Mouse (Mus musculus): ENCODE data around the gene Apod. TPM values are rescaled to one million over a fixed set of nuclear protein-coding genes. Genes with fewer than 3 reads are reported as not detected.
A peak's percentile ranks its signal among the peaks of the same experiment; 100 is the strongest.
"Not testable (repeated sequence)": the region's sequence is repeated elsewhere in the genome, so short reads cannot be mapped to it uniquely, and the experiment has no call there.

Gene Apod
- total and polyA plus RNA-seq, 2 experiments from 2014 or later: 79.0 to 226 TPM

- DNase-seq (ENCODE audit: low spot score): no peak
- no peak overlapping the region for H3K27ac ChIP-seq (ENCODE audit: low read depth, low read length)
- H3K4me2 ChIP-seq (ENCODE audit: low read depth, low read length, poor library complexity, severe bottlenecking): no peak overlapping the region
- no peaks in the 10 kb centered on the region for H3K9me3 ChIP-seq (ENCODE audit: low read length)
- no peak for TF ChIP-seq CTCF (IDR thresholded peaks at IDR 0.05)
- 61% methylated on average over 4 of the region's 4 CpGs for WGBS
- no peak overlapping the region for H3K9ac ChIP-seq (replicated peaks; ENCODE audit: low read length, poor library complexity, severe bottlenecking)
- no peaks in the 10 kb centered on the region for H3K27me3 ChIP-seq (ENCODE audit: insufficient read depth, low read length)
- H3K4me1 ChIP-seq (ENCODE audit: insufficient read depth, low read length): no peaks in the 10 kb centered on the region
- no peak overlapping the region for H3K4me3 ChIP-seq (ENCODE audit: low read depth, low read length)
- no peak for ATAC-seq (ENCODE audit: low FRiP score)
- H3K36me3 ChIP-seq (ENCODE audit: insufficient read depth, low read length): no peaks in the 10 kb centered on the region
Measured at GRCm38 (mm10) chr16:31319316-31319715, 4.7 kb upstream of the Apod start.

- WGBS: 77% methylated on average over 2 of the region's 2 CpGs
- no peaks in the 10 kb centered on the region for H3K36me3 ChIP-seq (ENCODE audit: insufficient read depth, low read length)
- H3K9ac ChIP-seq (replicated peaks; ENCODE audit: low read length, poor library complexity, severe bottlenecking): no peak overlapping the region
- no peaks in the 10 kb centered on the region for H3K9me3 ChIP-seq (ENCODE audit: low read length)
- no peak overlapping the region for H3K27ac ChIP-seq (ENCODE audit: low read depth, low read length)
- ATAC-seq (ENCODE audit: low FRiP score): no peak
- H3K4me1 ChIP-seq (ENCODE audit: insufficient read depth, low read length): no peaks in the 10 kb centered on the region
- TF ChIP-seq CTCF (IDR thresholded peaks at IDR 0.05): no peak
- H3K27me3 ChIP-seq (ENCODE audit: insufficient read depth, low read length): no peaks in the 10 kb centered on the region
- no peak overlapping the region for H3K4me2 ChIP-seq (ENCODE audit: low read depth, low read length, poor library complexity, severe bottlenecking)
- H3K4me3 ChIP-seq (ENCODE audit: low read depth, low read length): no peak overlapping the region
- DNase-seq (ENCODE audit: low spot score): no peak
Measured at GRCm38 (mm10) chr16:31318418-31318817, 3.8 kb upstream of the Apod start.

- H3K4me1 ChIP-seq (ENCODE audit: insufficient read depth, low read length); ATAC-seq (ENCODE audit: low FRiP score); H3K4me2 ChIP-seq (ENCODE audit: low read depth, low read length, poor library complexity, severe bottlenecking); H3K27me3 ChIP-seq (ENCODE audit: insufficient read depth, low read length); H3K9me3 ChIP-seq (ENCODE audit: low read length); H3K27ac ChIP-seq (ENCODE audit: low read depth, low read length); H3K4me3 ChIP-seq (ENCODE audit: low read depth, low read length); H3K9ac ChIP-seq (replicated peaks; ENCODE audit: low read length, poor library complexity, severe bottlenecking); H3K36me3 ChIP-seq (ENCODE audit: insufficient read depth, low read length): not testable (repeated sequence)
- DNase-seq (ENCODE audit: low spot score): peak; percentile 26
- WGBS: 47% methylated on average over 12 of the region's 12 CpGs
Measured at GRCm38 (mm10) chr16:31316246-31317143, 1.9 kb upstream of the Apod start.

- DNase-seq (ENCODE audit: low spot score) (no peak), ATAC-seq (ENCODE audit: low FRiP score) (no peak)
- Histone ChIP-seq H3K27ac (ENCODE audit: low read depth, low read length) (0 out of 2 replicates have a peak overlapping the region, but pooled peaks have one; percentile 28), H3K4me3 (ENCODE audit: low read depth, low read length) (no peak overlapping the region), H3K4me1 (ENCODE audit: insufficient read depth, low read length) (no peaks in the 10 kb centered on the region), H3K36me3 (ENCODE audit: insufficient read depth, low read length) (no peaks in the 10 kb centered on the region), H3K9ac (replicated peaks; ENCODE audit: low read length, poor library complexity, severe bottlenecking) (no peak overlapping the region), H3K9me3 (ENCODE audit: low read length) (no peaks in the 10 kb centered on the region), H3K27me3 (ENCODE audit: insufficient read depth, low read length) (no peaks in the 10 kb centered on the region), H3K4me2 (ENCODE audit: low read depth, low read length, poor library complexity, severe bottlenecking) (no peak overlapping the region)
- WGBS: 74% methylated on average over 4 of the region's 4 CpGs
- TF ChIP-seq CTCF (IDR thresholded peaks at IDR 0.05): no peak
Measured at GRCm38 (mm10) chr16:31315294-31315693, 686 bp upstream of the Apod start.

- no peak overlapping the region for H3K4me2 ChIP-seq (ENCODE audit: low read depth, low read length, poor library complexity, severe bottlenecking)
- 0 out of 2 replicates have a peak overlapping the region, but pooled peaks have one; percentile 18 for H3K27ac ChIP-seq (ENCODE audit: low read depth, low read length)
- H3K4me3 ChIP-seq (ENCODE audit: low read depth, low read length): no peak overlapping the region
- H3K9ac ChIP-seq (replicated peaks; ENCODE audit: low read length, poor library complexity, severe bottlenecking): no peak overlapping the region
- no peak for TF ChIP-seq CTCF (IDR thresholded peaks at IDR 0.05)
- no peak for ATAC-seq (ENCODE audit: low FRiP score)
- H3K27me3 ChIP-seq (ENCODE audit: insufficient read depth, low read length): no peaks in the 10 kb centered on the region
- no peaks in the 10 kb centered on the region for H3K9me3 ChIP-seq (ENCODE audit: low read length)
- no peak for DNase-seq (ENCODE audit: low spot score)
- no peaks in the 10 kb centered on the region for H3K4me1 ChIP-seq (ENCODE audit: insufficient read depth, low read length)
- no peaks in the 10 kb centered on the region for H3K36me3 ChIP-seq (ENCODE audit: insufficient read depth, low read length)
- whole genome bisulfite sequencing: 69% methylated on average over 2 of the region's 2 CpGs
Measured at GRCm38 (mm10) chr16:31313611-31314010, 997 bp downstream of the Apod start.

- Histone ChIP-seq H3K27me3 (ENCODE audit: insufficient read depth, low read length) (no peaks in the 10 kb centered on the region), H3K9ac (replicated peaks; ENCODE audit: low read length, poor library complexity, severe bottlenecking) (no peak overlapping the region), H3K4me3 (ENCODE audit: low read depth, low read length) (no peak overlapping the region), H3K4me1 (ENCODE audit: insufficient read depth, low read length) (no peaks in the 10 kb centered on the region), H3K27ac (ENCODE audit: low read depth, low read length) (no peak overlapping the region), H3K4me2 (ENCODE audit: low read depth, low read length, poor library complexity, severe bottlenecking) (no peak overlapping the region), H3K36me3 (ENCODE audit: insufficient read depth, low read length) (no peaks in the 10 kb centered on the region), H3K9me3 (ENCODE audit: low read length) (no peaks in the 10 kb centered on the region)
- ATAC-seq (ENCODE audit: low FRiP score) (no peak), DNase-seq (ENCODE audit: low spot score) (no peak)
- WGBS: 81% methylated on average over 3 of the region's 3 CpGs
- TF ChIP-seq CTCF (IDR thresholded peaks at IDR 0.05): no peak
Measured at GRCm38 (mm10) chr16:31312296-31312695, 2.3 kb downstream of the Apod start.

Measured in midbrain, postnatal 0 days (tissue).